Mouse (Mus musculus) embryonic facial prominence, embryonic 11.5 days (tissue): Measurements from ENCODE around the gene Prrg2. TPM values are rescaled to one million over a fixed set of nuclear protein-coding genes. Genes with fewer than 3 reads are reported as not detected.

ENCODE experiments used
- ATAC-seq: fragments of 200-750 bp; cut with Nextera tagmentation; replicated peaks from 2 replicates; pipeline ENCODE4 v1.8.0; 2017; ENCODE audit warnings: low read depth; ENCODE audit not compliant: insufficient number of reproducible peaks, low FRiP score, low TSS enrichment
- DNase-seq: peaks from one replicate; pipeline ENCODE4 v3.0.0-alpha.2; 2015; ENCODE audit warnings: low spot score
- H3K27ac ChIP-seq: fragments of 300-500 bp; sonication (generic); replicated peaks from 2 replicates; pipeline ENCODE4 v1.5.1; 2014; ENCODE audit warnings: mild to moderate bottlenecking, low read depth, low read length, control low read depth
- H3K27me3 ChIP-seq: fragments of 300-500 bp; sonication (generic); 2 replicates; pipeline ENCODE4 v1.6.1; 2014; ENCODE audit warnings: mild to moderate bottlenecking, low read length, moderate library complexity, mixed read lengths; ENCODE audit not compliant: control insufficient read depth, insufficient read depth
- H3K36me3 ChIP-seq: fragments of 300-500 bp; sonication (generic); replicated peaks from 2 replicates; pipeline ENCODE4 v1.6.1; 2014; ENCODE audit warnings: low read depth, mild to moderate bottlenecking, low read length, moderate library complexity, mixed read lengths; ENCODE audit not compliant: control insufficient read depth, insufficient read depth
- H3K4me1 ChIP-seq: fragments of 300-500 bp; sonication (generic); 2 replicates; pipeline ENCODE4 v1.6.1; 2014; ENCODE audit warnings: low read length, mixed read lengths; ENCODE audit not compliant: control insufficient read depth, insufficient read depth
- H3K4me2 ChIP-seq: fragments of 300-500 bp; sonication (generic); 2 replicates; pipeline ENCODE4 v1.6.1; 2014; ENCODE audit warnings: low read depth, mild to moderate bottlenecking, control low read depth, low read length, moderate library complexity
- H3K4me3 ChIP-seq: fragments of 300-500 bp; sonication (generic); 2 replicates; pipeline ENCODE4 v1.5.1; 2014; ENCODE audit warnings: low read depth, low read length, control low read depth
- H3K9ac ChIP-seq: fragments of 300-500 bp; sonication (generic); replicated peaks from 2 replicates; pipeline ENCODE4 v1.6.1; 2014; ENCODE audit warnings: mild to moderate bottlenecking, control low read depth, low read length
- H3K9me3 ChIP-seq: fragments of 300-500 bp; sonication (generic); replicated peaks from 2 replicates; pipeline ENCODE4 v1.6.1; 2016; ENCODE audit warnings: mild to moderate bottlenecking, low read length, inconsistent platforms, mixed read lengths; ENCODE audit not compliant: control insufficient read depth
- WGBS: fragments of 180-500 bp; shearing (Covaris S2); extraction: QIAGEN DNeasy Blood & Tissue Kit; methylation state at CpG from one replicate; pipeline ENCODE4 v1.1.7; 2014; 5-methylcytosine and 5-hydroxymethylcytosine counted together
- polyA plus RNA-seq: library from polyadenylated mRNA; unstranded; fragments of >200 nt; fragmentation: Nextera tagmentation; extraction: Ambion mirVana; gene quantifications from 2 replicates; pipeline ENCODE4 v1.2.1, GENCODE M21; 2014

The Prrg2 gene
- polyA plus RNA-seq, 1 experiment from 2014 or later = 17.9 TPM

GRCm38 (mm10) chr7:45052181-45052861 lies 10.2 kb downstream of the Prrg2 start:
- WGBS = under 1% methylated on average over 32 of the region's 38 CpGs
- H3K36me3 ChIP-seq = peaks cover 27% of the 10 kb centered on the region
- peak overlapping the region; percentile 95 for H3K9ac ChIP-seq
- peaks cover 5% of the 10 kb centered on the region; the same call in 1 of the 2 replicates for H3K4me1 ChIP-seq
- ATAC-seq = no peak
- H3K9me3 ChIP-seq = no peaks in the 10 kb centered on the region
- H3K4me3 ChIP-seq = peak overlapping the region; percentile 92
- peak overlapping the region; percentile 94 for H3K4me2 ChIP-seq
- peak; percentile 53 for DNase-seq
- no peaks in the 10 kb centered on the region for H3K27me3 ChIP-seq
- peak overlapping the region; percentile 100 for H3K27ac ChIP-seq

GRCm38 (mm10) chr7:45051601-45051974 lies 10.9 kb downstream of the Prrg2 start:
- Histone ChIP-seq H3K4me1 (peaks cover 5% of the 10 kb centered on the region; the same call in 1 of the 2 replicates), H3K4me3 (peak overlapping the region; percentile 92), H3K27ac (peak overlapping the region; percentile 100), H3K36me3 (peaks cover 34% of the 10 kb centered on the region), H3K9ac (peak overlapping the region; percentile 95), H3K27me3 (no peaks in the 10 kb centered on the region), H3K4me2 (peak overlapping the region; percentile 94), H3K9me3 (no peaks in the 10 kb centered on the region)
- ATAC-seq (no peak), DNase-seq (peak; percentile 46)
- WGBS = 1% methylated on average over 13 of the region's 13 CpGs

GRCm38 (mm10) chr7:45050945-45051600 lies 11.4 kb downstream of the Prrg2 start:
- peak overlapping the region; percentile 95 for H3K9ac ChIP-seq
- H3K4me2 ChIP-seq = peak overlapping the region; percentile 94
- no peaks in the 10 kb centered on the region for H3K9me3 ChIP-seq
- peak; percentile 20; the same call in 1 of the 2 replicates for ATAC-seq
- peak; percentile 94 for DNase-seq
- H3K4me1 ChIP-seq = peaks cover 5% of the 10 kb centered on the region; the same call in 1 of the 2 replicates
- whole genome bisulfite sequencing = 1% methylated on average over 16 of the region's 16 CpGs
- peak overlapping the region; percentile 25; the same call in 1 of the 2 replicates for H3K27ac ChIP-seq
- H3K27me3 ChIP-seq = no peaks in the 10 kb centered on the region
- peaks cover 38% of the 10 kb centered on the region for H3K36me3 ChIP-seq
- H3K4me3 ChIP-seq = peak overlapping the region; percentile 92

GRCm38 (mm10) chr7:45048923-45049657 lies 13.4 kb downstream of the Prrg2 start:
- Histone ChIP-seq H3K36me3 (peaks cover 49% of the 10 kb centered on the region), H3K9me3 (no peaks in the 10 kb centered on the region), H3K4me2 (no peak overlapping the region), H3K4me1 (peaks cover 5% of the 10 kb centered on the region; the same call in 1 of the 2 replicates), H3K27ac (no peak overlapping the region), H3K9ac (no peak overlapping the region), H3K27me3 (no peaks in the 10 kb centered on the region), H3K4me3 (no peak overlapping the region)
- ATAC-seq (no peak), DNase-seq (no peak)
- WGBS = 96% methylated on average over 23 of the region's 23 CpGs

GRCm38 (mm10) chr7:45048001-45048890 lies 14.2 kb downstream of the Prrg2 start:
- peaks cover 5% of the 10 kb centered on the region; the same call in 1 of the 2 replicates for H3K4me1 ChIP-seq
- no peaks in the 10 kb centered on the region for H3K9me3 ChIP-seq
- H3K27ac ChIP-seq = no peak overlapping the region
- 93% methylated on average over 38 of the region's 38 CpGs for WGBS
- no peak overlapping the region; the same call in 1 of the 2 replicates for H3K4me2 ChIP-seq
- ATAC-seq = no peak
- DNase-seq = no peak
- H3K9ac ChIP-seq = no peak overlapping the region
- no peaks in the 10 kb centered on the region for H3K27me3 ChIP-seq
- H3K4me3 ChIP-seq = no peak overlapping the region
- H3K36me3 ChIP-seq = peaks cover 53% of the 10 kb centered on the region

GRCm38 (mm10) chr7:45047491-45047890 lies 15.0 kb downstream of the Prrg2 start:
- WGBS = 97% methylated on average over 14 of the region's 14 CpGs
- no peaks in the 10 kb centered on the region for H3K9me3 ChIP-seq
- H3K4me2 ChIP-seq = no peak overlapping the region; the same call in 1 of the 2 replicates
- H3K4me3 ChIP-seq = no peak overlapping the region
- H3K27me3 ChIP-seq = no peaks in the 10 kb centered on the region
- no peak overlapping the region for H3K9ac ChIP-seq
- DNase-seq = no peak
- no peak overlapping the region for H3K27ac ChIP-seq
- ATAC-seq = no peak
- peaks cover 59% of the 10 kb centered on the region for H3K36me3 ChIP-seq
- peaks cover 5% of the 10 kb centered on the region; the same call in 1 of the 2 replicates for H3K4me1 ChIP-seq

- Histone ChIP-seq H3K4me3 (no peak overlapping the region), H3K4me2 (no peak overlapping the region), H3K27ac (no peak overlapping the region), H3K36me3 (peaks cover 63% of the 10 kb centered on the region), H3K9me3 (no peaks in the 10 kb centered on the region), H3K9ac (no peak overlapping the region), H3K4me1 (peaks cover 5% of the 10 kb centered on the region; the same call in 1 of the 2 replicates), H3K27me3 (no peaks in the 10 kb centered on the region)
- DNase-seq (no peak), ATAC-seq (no peak)
- WGBS = 94% methylated on average over 26 of the region's 26 CpGs
These were observed 15.6 kb downstream of the Prrg2 start for GRCm38 (mm10) chr7:45046853-45047350.
